Mouse (Mus musculus): Measurements from ENCODE around the gene Ffar4. TPM values are rescaled to one million over a fixed set of nuclear protein-coding genes. Genes with fewer than 3 reads are reported as not detected.

The Ffar4 gene
- polyA plus RNA-seq, 1 experiment = 21.8 TPM

DNA sequence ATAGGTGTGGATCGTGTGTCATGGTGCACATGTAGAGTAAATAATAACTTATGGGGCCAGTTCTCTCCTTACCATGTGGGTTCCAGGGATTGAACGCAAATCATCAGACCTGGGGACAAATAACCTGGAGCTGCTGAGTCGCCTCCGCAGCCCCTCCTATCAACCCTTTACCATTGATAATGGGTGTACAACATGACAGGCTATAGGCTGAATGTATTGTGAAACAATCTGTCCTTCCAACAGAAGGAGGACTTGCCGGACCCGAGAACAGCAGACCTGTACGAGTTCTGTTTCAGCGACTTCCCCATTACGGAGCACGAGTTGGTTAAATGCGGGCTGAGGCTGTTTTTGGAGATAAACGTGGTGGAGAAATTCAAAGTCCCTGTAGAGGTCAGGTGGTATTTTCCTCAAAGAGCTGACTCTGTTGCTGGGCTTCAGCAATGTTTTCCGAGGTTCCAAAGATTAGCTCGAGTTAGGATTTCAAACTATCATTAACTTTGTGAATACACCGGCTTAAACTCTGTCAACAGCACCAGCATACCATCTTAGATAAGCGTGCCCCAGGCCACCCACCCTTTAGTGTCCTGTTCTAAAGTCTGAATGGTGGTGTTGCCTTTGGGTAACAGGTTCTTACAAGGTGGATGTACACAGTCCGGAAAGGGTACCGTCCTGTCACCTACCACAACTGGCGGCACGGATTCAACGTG is 64.9 kb downstream of the Ffar4 start:
- TF ChIP-seq CTCF (IDR thresholded peaks at IDR 0.05; ENCODE audit: insufficient read depth, low read length) (no peak), POLR2A (IDR thresholded peaks at IDR 0.05; ENCODE audit: borderline replicate concordance, extremely low read depth, low read depth, low read length) (no peak)
- WGBS = 77% methylated on average over 21 of the region's 21 CpGs
- DNase-seq = no peak
- Histone ChIP-seq H3K4me1 (ENCODE audit: control insufficient read depth, insufficient read depth, low read length) (no peaks in the 10 kb centered on the region), H3K4me3 (replicated peaks; ENCODE audit: extremely low read depth, low read depth, low read length) (no peak overlapping the region)

Other genes with a start within 250 kb of the Ffar4 start
- 46.7 and 51.8 TPM in 2 replicates for gene Myof, start 53.5 kb upstream of the Ffar4 start, polyA plus RNA-seq (2012; rRNA removed)
- gene Cep55, start 42.1 kb upstream of the Ffar4 start, polyA plus RNA-seq (2012; rRNA removed) = 0.38 and 0.40 TPM in 2 replicates
- gene Rbp4, start 28.2 kb downstream of the Ffar4 start, polyA plus RNA-seq (2012; rRNA removed) = 38.3 and 40.4 TPM in 2 replicates
- gene Pde6c, start 35.7 kb downstream of the Ffar4 start, polyA plus RNA-seq (2012; rRNA removed) = not detected in 2 replicates
- gene Fra10ac1, start 127.1 kb downstream of the Ffar4 start, polyA plus RNA-seq (2012; rRNA removed) = 3.1 and 4.5 TPM in 2 replicates
- 0.12 and 0.25 TPM in 2 replicates for gene Lgi1, start 167.5 kb downstream of the Ffar4 start, polyA plus RNA-seq (2012; rRNA removed)

All from lung, adult 2 months (tissue).